Mouse (Mus musculus): ENCODE measurements around the gene Dcaf8.

GRCm38 (mm10) chr1:172132319-172132718 lies 15.6 kb upstream of the Dcaf8 start:
- no peak for TF ChIP-seq MAX (IDR thresholded peaks at IDR 0.05; ENCODE audit: low read length)
- TF ChIP-seq EP300 (IDR thresholded peaks at IDR 0.05; ENCODE audit: low read depth in 1 of 2, low read length in 2 of 2) = no peak
- TF ChIP-seq CTCF (IDR thresholded peaks at IDR 0.05 in 2 of 3, conservative IDR thresholded peaks at IDR 0.05 in 1 of 3; ENCODE audit: control insufficient read depth in 1 of 3, insufficient read depth in 1 of 3, low read depth in 2 of 3, low read length in 3 of 3, poor library complexity in 1 of 3, severe bottlenecking in 1 of 3) = no peak
- TF ChIP-seq POLR2A (IDR thresholded peaks at IDR 0.05; ENCODE audit: control insufficient read depth in 1 of 2, insufficient read depth in 1 of 2, low read depth in 1 of 2, low read length in 2 of 2, poor library complexity in 1 of 2) = no peak
- TF ChIP-seq MAZ (IDR thresholded peaks at IDR 0.05; ENCODE audit: low read depth, low read length) = no peak
- TF ChIP-seq SIN3A (IDR thresholded peaks at IDR 0.05; ENCODE audit: low read length) = no peak
- no peak for TF ChIP-seq MYC (IDR thresholded peaks at IDR 0.05; ENCODE audit: low read depth, low read length)
- no peak for TF ChIP-seq TBP (IDR thresholded peaks at IDR 0.05; ENCODE audit: low read depth, low read length)

Measured in MEL (cell line).